Mouse (Mus musculus) lung, postnatal 0 days (tissue): Measurements from ENCODE around the gene Myo1g.
A peak's percentile ranks its signal among the peaks of the same experiment; 100 is the strongest.

Experiments
- CTCF ChIP-seq: IDR thresholded peaks from 2 replicates; pipeline ENCODE4 v1.5.1; 2016; ENCODE audit warnings: antibody characterized with exemption, mild to moderate bottlenecking
- EP300 ChIP-seq: IDR thresholded peaks from 2 replicates; pipeline ENCODE4 v1.6.1; 2016; ENCODE audit warnings: antibody characterized with exemption, mild to moderate bottlenecking, control low read depth

GRCm38 (mm10) chr11:6474874-6475731 is 45.7 kb downstream of the Myo1g start:
- TF ChIP-seq EP300 = no peak
- TF ChIP-seq CTCF = peak; percentile 33
